Mouse (Mus musculus) thymus, adult 2 months (tissue): Measurements from ENCODE around the gene Crybg1. TPM values are rescaled to one million over a fixed set of nuclear protein-coding genes. Genes with fewer than 3 reads are reported as not detected.
"Not testable (repeated sequence)": the region's sequence is repeated elsewhere in the genome, so short reads cannot be mapped to it uniquely, and the experiment has no call there.

ENCODE experiments used
- DNase-seq: peaks from one replicate; pipeline ENCODE4 v3.0.0; 2021
- H3K27ac ChIP-seq: fragments of 200-500 bp; 2 replicates; pipeline ENCODE4 v1.5.1; 2012; ENCODE audit warnings: low read length, control low read depth; ENCODE audit not compliant: control insufficient read depth, insufficient read depth
- H3K27me3 ChIP-seq: fragments of 200-500 bp; 2 replicates; pipeline ENCODE4 v1.6.1; 2012; ENCODE audit warnings: mild to moderate bottlenecking, low read length, moderate library complexity, mixed read lengths; ENCODE audit not compliant: control insufficient read depth, insufficient read depth
- H3K36me3 ChIP-seq: fragments of 200-500 bp; 2 replicates; pipeline ENCODE4 v1.6.1; 2012; ENCODE audit warnings: mild to moderate bottlenecking, low read length, moderate library complexity; ENCODE audit not compliant: control insufficient read depth, insufficient read depth
- H3K4me1 ChIP-seq: fragments of 200-500 bp; replicated peaks from 2 replicates; pipeline ENCODE4 v1.6.1; 2012; ENCODE audit warnings: low read length; ENCODE audit not compliant: control insufficient read depth, insufficient read depth
- H3K4me3 ChIP-seq: fragments of 200-500 bp; 2 replicates; pipeline ENCODE4 v1.5.1; 2012; ENCODE audit warnings: mild to moderate bottlenecking, low read length, control low read depth, moderate library complexity; ENCODE audit not compliant: control insufficient read depth, insufficient read depth
- CTCF ChIP-seq: fragments of 200-500 bp; IDR thresholded peaks from 2 replicates; pipeline ENCODE4 v1.5.1; 2012; ENCODE audit warnings: mild to moderate bottlenecking, control low read depth, low read length, moderate library complexity, borderline replicate concordance; ENCODE audit not compliant: control insufficient read depth, poor library complexity, insufficient read depth; ENCODE audit errors: extremely low read depth
- POLR2A ChIP-seq: fragments of 200-500 bp; IDR thresholded peaks from 2 replicates; pipeline ENCODE4 v1.6.1; 2012; ENCODE audit warnings: mild to moderate bottlenecking, low read length, control low read depth, moderate library complexity; ENCODE audit not compliant: control insufficient read depth, poor library complexity, insufficient read depth; ENCODE audit errors: extremely low read depth
- WGBS: fragments of 180-500 bp; shearing (Covaris S2); methylation state at CpG from one replicate; pipeline ENCODE4 v1.1.7; 2018; 5-methylcytosine and 5-hydroxymethylcytosine counted together
- polyA plus RNA-seq: library from polyadenylated mRNA; depleted of rRNA; stranded (reverse); fragments of >200 nt; gene quantifications from 2 replicates; pipeline ENCODE4 v1.2.3, GENCODE M21; 2012

The Crybg1 gene
- polyA plus RNA-seq, 1 experiment, result 6.9 TPM

DNA sequence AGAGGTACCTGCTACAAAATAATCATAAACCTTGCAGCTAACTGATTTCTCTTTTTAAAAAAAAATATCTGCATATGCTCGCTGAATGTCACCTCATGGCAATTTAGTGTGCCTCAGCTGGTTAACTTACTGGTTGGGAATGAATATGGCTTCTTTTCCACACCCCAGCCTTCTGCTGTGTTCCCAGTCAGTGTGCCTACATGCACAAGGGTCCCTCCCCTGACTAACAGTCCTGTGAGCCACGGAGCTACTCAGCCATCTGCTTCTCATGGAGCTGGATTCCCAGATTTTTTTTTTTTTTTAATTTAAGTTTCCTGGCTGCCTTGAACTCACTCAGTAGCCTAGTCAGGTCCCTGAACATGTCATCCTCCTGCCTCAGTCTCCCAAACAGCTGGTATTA, 183.7 kb downstream of the Crybg1 start:
- H3K27ac ChIP-seq, result no peak overlapping the region
- TF ChIP-seq POLR2A (no peak), CTCF (no peak)
- H3K4me1 ChIP-seq, result no peaks in the 10 kb centered on the region
- no peak for DNase-seq
- no peak overlapping the region for H3K4me3 ChIP-seq
- 83% methylated on average over 2 of the region's 2 CpGs for WGBS
- no peaks in the 10 kb centered on the region for H3K27me3 ChIP-seq
- H3K36me3 ChIP-seq, result no peaks in the 10 kb centered on the region

- no peak overlapping the region for H3K27ac ChIP-seq
- no peak overlapping the region for H3K4me3 ChIP-seq
- no peaks in the 10 kb centered on the region for H3K36me3 ChIP-seq
- H3K27me3 ChIP-seq, result no peaks in the 10 kb centered on the region
- peak; percentile 63 for DNase-seq
- no peaks in the 10 kb centered on the region for H3K4me1 ChIP-seq
- no peak for TF ChIP-seq POLR2A
- peak; percentile 66; the same call in 1 of the 2 replicates for TF ChIP-seq CTCF
These were observed 194.7 kb downstream of the Crybg1 start for GRCm38 (mm10) chr10:43953942-43954341.

- Histone ChIP-seq H3K4me3 (no peak overlapping the region), H3K4me1 (no peaks in the 10 kb centered on the region), H3K36me3 (no peaks in the 10 kb centered on the region), H3K27ac (no peak overlapping the region), H3K27me3 (no peaks in the 10 kb centered on the region)
- TF ChIP-seq CTCF (no peak), POLR2A (no peak)
- no peak for DNase-seq
- WGBS, result 95% methylated on average over 4 of the region's 4 CpGs
These were observed 203.2 kb downstream of the Crybg1 start for GRCm38 (mm10) chr10:43945435-43945834.

DNA sequence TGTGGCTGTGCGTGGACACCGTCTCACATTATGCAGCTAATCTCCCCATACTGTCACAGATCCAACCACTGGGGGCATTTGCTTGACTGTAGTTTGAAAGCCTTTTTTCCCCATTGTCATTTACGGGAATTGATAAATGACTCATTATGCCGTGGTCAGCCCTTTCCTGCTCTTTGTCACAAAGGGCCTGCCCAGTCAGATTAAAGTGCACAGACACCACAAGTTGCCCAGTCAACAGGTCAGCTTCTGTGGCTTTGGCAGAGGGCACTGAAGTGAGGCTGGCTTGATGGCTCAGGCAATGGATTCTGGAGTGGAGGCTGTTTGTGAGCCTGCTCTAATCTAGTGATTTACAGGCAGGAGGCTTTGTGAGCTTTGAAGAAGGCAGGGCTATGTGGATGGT, 204.9 kb downstream of the Crybg1 start:
- Histone ChIP-seq H3K27ac (no peak overlapping the region), H3K36me3 (no peaks in the 10 kb centered on the region), H3K4me1 (no peaks in the 10 kb centered on the region), H3K27me3 (no peaks in the 10 kb centered on the region), H3K4me3 (no peak overlapping the region)
- no peak for DNase-seq
- WGBS, result 91% methylated on average over 4 of the region's 4 CpGs
- TF ChIP-seq POLR2A (no peak), CTCF (no peak)

- Histone ChIP-seq H3K27me3 (no peaks in the 10 kb centered on the region), H3K4me3 (no peak overlapping the region), H3K27ac (no peak overlapping the region), H3K4me1 (no peaks in the 10 kb centered on the region), H3K36me3 (no peaks in the 10 kb centered on the region)
- WGBS, result 95% methylated on average over 6 of the region's 6 CpGs
- no peak for DNase-seq
- no peak for TF ChIP-seq CTCF
- TF ChIP-seq POLR2A, result no peak
These were observed 209.5 kb downstream of the Crybg1 start for GRCm38 (mm10) chr10:43939136-43939662.

GRCm38 (mm10) chr10:43928596-43928995, 220.1 kb downstream of the Crybg1 start:
- Histone ChIP-seq H3K36me3 (no peaks in the 10 kb centered on the region), H3K4me3 (no peak overlapping the region), H3K27ac (no peak overlapping the region), H3K27me3 (no peaks in the 10 kb centered on the region), H3K4me1 (no peaks in the 10 kb centered on the region)
- 88% methylated on average over 5 of the region's 5 CpGs for WGBS
- DNase-seq, result no peak
- TF ChIP-seq CTCF (no peak), POLR2A (no peak)

DNA sequence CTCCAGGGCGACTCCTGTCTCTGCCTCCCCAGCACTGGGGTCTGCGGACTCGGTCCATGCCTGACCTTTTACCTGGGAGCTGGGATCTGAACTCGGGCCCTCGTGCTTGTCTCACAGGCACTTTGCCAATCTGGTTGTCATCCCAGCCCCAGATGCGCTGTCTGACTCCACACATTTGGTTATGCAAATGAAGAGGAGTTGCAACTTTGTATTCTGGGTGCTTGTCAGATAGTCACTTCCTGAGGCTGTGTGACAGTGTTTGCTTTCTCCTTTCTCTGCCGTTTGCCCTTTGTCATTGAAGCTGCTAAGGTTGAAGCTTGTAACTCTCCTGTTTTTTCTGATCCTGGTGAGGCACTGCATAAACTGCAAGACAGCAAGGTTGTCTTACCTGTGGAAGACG, 220.9 kb downstream of the Crybg1 start:
- DNase-seq, result no peak
- Histone ChIP-seq H3K27ac (no peak overlapping the region), H3K4me1 (no peaks in the 10 kb centered on the region), H3K27me3 (no peaks in the 10 kb centered on the region), H3K36me3 (no peaks in the 10 kb centered on the region), H3K4me3 (no peak overlapping the region)
- no peak for TF ChIP-seq POLR2A
- 88% methylated on average over 8 of the region's 8 CpGs for WGBS

DNA sequence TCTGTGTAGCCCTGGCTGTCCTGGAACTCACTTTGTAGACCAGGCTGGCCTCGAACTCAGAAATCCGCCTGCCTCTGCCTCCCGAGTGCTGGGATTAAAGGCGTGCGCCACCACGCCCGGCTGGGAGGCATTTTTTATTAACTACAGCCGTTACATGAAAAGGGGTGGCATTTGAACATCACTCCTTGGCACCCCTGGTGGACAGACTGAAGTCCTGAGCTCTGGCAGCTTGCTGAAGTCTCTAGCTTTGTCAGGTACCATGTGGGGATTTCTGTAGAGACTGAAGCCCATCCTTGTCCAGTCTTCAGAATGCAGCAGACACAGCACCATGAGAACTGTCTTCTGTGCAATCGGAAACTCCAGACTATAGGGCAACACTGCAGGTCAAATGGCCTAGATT, 222.9 kb downstream of the Crybg1 start:
- not testable (repeated sequence) for H3K27me3 ChIP-seq, H3K4me3 ChIP-seq, H3K27ac ChIP-seq, H3K4me1 ChIP-seq, H3K36me3 ChIP-seq, DNase-seq
- WGBS, result 97% methylated on average over 9 of the region's 9 CpGs
